Mouse (Mus musculus): ENCODE data around the gene Lrrc8d. TPM values are rescaled to one million over a fixed set of nuclear protein-coding genes. Genes with fewer than 3 reads are reported as not detected.

Gene Lrrc8d
- polyA plus RNA-seq, 1 experiment: not detected

DNA sequence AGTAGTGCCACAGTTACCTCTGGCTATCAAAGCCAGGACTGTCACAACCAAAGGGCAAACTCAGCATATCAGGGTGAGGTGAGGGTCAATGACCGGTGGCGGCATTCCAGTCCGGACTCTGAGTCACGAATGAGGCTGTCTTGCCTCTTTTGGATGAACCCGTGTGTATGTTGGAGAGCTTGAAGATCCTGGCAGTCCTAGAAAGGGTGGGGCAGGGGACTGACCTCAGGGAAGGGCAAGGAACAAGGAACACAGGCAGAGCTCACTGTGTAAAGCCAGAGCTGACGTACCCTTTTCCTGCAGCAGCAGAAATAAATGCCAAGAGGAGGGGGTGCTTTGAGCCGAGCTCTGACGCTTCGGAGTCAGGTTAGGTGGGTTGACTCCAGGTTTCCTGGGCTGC, 136.2 kb downstream of the Lrrc8d start:
- TF ChIP-seq GATA1 (IDR thresholded peaks at IDR 0.05; ENCODE audit: low read length): no peak

DNA sequence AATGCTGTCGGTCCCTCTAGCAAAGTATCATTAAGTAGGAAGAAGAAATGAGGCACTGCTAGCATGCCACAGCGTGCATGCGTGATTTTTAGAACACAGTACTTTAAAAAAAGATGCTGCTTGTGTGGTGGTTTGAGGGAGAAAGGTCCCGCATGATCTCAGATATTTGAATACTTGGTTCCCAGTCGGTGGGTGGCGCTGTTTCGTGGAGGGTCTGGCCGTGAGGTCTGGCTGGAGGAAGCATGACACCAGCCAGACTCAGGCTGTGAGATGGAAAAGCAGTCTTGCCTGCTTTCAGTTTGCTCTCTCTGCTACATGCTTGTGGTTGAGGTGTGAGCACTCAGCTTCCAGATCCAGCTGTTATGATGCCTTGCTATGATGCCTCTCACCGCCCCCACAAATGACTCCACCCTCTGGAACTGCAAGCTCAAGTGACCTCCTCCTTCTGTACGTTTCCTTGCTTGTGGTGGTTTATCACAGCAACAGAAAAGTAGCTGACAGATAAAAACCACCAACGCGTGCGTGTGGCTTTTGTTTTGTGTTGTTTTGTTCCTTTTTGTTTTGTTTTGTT, 140.1 kb downstream of the Lrrc8d start:
- no peak for TF ChIP-seq GATA1 (IDR thresholded peaks at IDR 0.05; ENCODE audit: low read length)

DNA sequence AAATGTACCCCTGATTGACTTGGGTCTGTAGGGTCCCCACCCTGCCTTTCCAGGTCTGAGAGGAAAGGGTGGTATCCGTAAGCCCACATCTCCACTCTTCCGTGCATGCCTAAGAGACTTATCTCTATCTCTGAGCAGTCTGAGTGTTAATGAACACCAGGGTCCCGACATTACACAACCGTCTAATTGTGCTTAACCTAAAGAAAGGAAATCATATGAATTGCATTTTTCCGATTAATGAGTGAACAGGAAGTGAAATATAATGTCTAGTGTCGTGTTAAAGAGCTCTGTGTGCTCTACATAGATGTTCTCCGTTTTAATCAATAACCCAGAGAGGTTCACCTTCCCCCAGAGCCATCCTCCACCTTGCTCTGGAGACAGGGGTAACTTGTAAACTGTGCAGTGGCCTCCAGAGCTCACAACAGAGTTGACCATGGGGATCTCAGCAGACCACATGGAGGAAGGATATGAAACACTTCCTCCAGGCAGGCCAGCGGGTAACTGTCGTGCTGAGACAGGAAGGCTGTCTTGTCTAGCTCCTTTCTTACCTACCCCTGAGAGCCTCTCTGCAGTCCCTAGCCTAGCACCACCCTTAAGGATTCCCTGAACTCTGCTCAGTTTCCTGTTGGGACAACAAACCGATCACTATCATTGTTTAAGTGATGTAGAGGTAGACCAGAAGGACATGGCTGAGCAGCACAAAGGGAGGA, 144.4 kb downstream of the Lrrc8d start:
- no peak for TF ChIP-seq GATA1 (IDR thresholded peaks at IDR 0.05; ENCODE audit: low read length)

DNA sequence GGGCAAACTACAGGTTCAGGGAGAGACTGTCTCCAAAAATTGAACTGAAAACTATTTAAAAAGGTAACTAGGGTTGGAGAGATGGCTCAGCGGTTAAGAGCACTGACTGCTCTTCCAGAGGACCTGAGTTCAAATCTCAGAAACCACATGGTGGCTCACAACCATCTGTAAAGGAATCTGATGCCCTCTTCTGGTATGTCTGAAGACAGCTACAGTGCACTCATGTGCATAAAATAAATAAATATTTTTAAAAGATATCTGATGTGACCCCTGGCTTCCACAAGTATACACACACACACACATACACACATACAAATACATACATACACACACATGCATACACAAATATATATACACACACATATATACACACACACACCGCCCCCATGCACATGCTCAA, 145.3 kb downstream of the Lrrc8d start:
- TF ChIP-seq GATA1 (IDR thresholded peaks at IDR 0.05; ENCODE audit: low read length): no peak

DNA sequence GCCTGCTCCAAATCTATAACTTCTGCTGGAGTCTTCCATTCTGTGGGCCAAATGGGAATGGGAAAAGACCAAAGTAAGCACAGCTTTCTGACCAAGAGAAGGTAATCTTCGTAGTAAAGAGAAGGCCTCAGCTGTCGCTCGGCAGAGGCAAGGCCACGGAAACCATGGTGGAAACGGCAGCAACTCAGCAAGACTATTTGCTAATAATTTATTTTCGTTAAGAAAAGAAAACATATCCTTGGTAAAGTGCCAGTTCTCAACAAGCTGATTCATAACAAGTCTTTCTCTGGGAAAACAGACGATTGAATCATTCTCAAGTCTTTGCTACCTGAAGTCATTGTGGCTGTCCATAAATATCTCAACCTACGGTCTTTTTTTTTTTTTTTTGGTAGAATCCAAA, 148.0 kb downstream of the Lrrc8d start:
- TF ChIP-seq GATA1 (IDR thresholded peaks at IDR 0.05; ENCODE audit: low read length): no peak

DNA sequence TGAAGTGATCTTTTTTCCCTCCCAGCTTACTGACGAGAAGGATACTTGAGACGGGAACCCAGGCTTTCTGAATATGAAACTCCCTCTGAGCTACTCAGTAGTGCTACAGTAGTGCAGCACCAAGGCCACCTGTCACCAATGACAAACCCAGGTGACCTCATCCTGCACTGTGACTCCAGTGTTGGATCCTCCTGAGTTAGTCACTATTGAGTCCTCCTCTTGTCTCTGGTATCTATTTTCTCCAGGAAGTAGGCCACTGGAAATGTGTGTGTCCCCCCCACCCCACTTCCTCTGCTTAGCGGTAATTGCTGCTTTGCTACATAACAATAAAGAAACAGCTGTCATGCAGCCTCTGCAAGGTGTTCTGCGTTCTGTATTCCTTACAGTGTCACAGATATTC, 149.5 kb downstream of the Lrrc8d start:
- TF ChIP-seq GATA1 (IDR thresholded peaks at IDR 0.05; ENCODE audit: low read length): no peak

DNA sequence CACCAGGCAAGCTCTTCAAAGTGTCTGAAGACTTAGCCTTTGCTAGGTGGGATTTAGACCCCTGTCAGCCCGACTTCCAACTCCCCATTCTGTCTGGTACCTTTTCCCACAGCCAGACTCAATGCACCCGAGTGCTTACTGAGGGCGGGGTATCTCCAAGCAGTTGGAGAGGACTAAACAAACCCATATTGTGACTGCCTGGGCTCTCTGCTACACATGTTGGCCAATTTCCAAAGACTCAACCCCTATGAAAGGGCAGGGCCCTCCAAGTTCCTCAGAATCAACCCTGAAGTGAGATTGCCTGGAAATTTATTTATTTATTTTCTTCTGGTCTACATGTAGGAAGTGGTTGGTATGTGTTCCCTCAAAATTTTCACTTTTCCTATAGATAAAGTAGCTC, 149.9 kb downstream of the Lrrc8d start:
- no peak for TF ChIP-seq GATA1 (IDR thresholded peaks at IDR 0.05; ENCODE audit: low read length)

DNA sequence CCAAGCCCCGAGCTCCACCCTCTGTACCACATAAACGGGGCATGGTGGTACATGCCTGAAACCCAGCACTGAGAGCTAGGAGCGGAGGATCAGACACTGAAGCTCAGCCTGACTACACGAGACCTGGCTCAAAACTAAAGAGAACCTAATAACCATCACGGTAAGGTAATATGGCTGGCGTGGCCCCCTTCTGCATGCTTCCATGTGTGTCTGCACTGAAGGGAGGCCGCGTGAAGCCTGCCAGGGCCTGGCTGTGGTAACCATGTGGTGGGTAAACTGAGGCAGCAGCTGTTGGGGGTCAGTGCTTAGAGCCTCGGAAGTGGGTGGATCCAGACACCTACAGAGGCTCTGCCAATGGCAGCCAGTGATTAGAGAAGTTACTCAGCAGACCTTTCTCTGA, 153.5 kb downstream of the Lrrc8d start:
- no peak for TF ChIP-seq GATA1 (IDR thresholded peaks at IDR 0.05; ENCODE audit: low read length)

DNA sequence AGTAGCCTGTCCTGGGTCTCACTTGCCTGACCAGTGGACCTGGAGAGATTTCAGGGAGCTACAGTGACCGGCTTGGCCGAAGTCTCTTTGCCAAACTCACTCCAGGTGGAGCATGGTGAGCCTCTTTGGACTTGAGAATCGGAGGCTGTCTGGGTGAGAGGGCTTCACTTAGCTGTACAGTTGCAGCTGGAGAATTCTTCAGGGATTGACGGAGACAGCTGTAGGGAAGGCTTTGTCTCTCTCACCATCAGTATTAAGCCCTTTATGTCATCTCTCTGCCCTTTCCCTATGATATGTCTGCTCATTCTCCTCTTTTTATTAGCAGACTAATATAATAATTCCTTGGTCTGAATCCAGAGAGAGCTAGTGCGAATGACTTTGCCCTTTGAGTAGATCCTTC, 157.7 kb downstream of the Lrrc8d start:
- TF ChIP-seq GATA1 (IDR thresholded peaks at IDR 0.05; ENCODE audit: low read length): no peak

DNA sequence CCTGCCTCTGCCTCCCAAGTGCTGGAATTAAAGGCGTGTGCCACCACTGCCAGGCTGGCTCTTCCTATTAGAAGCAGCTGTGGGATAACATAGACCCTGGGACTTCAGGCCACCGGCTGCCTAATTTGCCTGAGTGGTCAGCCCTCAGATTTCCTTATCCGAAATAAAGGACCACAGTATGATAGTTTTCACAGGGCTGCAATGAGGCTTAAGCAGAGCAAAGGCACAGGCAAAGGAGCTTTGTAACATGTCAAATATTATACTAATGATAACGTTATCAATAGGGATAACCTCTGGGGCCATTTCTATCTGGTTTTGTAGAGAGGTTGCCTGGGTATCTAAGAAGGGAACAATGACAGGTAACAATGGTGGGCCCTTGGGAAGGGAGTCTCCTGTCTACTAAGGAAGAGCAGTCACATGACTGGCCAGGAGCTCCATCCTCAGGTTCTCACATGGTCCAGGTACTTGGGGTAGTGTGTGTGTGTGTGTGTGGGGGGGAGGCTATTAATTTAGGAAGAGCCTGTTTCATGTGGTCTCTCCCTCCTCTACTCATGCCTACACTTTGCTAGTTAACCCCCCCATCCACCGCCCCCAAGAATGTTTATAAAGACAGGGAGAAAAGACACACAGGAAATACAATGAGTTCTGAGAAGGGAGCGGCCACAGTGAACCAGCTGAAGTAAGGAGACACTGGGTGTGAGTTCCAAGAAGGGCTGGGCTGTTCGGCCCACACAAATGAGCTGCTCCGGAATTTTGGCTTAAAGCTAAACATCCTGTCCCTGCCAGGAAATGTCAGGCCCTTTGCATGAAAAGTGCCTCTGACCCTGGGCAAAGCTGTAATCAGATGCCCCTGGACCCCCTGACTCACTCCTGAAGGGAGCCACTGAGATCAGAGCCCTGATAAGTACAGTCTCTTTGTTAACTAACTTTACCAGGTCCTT, 159.3 kb downstream of the Lrrc8d start:
- TF ChIP-seq GATA1 (IDR thresholded peaks at IDR 0.05; ENCODE audit: low read length): no peak

DNA sequence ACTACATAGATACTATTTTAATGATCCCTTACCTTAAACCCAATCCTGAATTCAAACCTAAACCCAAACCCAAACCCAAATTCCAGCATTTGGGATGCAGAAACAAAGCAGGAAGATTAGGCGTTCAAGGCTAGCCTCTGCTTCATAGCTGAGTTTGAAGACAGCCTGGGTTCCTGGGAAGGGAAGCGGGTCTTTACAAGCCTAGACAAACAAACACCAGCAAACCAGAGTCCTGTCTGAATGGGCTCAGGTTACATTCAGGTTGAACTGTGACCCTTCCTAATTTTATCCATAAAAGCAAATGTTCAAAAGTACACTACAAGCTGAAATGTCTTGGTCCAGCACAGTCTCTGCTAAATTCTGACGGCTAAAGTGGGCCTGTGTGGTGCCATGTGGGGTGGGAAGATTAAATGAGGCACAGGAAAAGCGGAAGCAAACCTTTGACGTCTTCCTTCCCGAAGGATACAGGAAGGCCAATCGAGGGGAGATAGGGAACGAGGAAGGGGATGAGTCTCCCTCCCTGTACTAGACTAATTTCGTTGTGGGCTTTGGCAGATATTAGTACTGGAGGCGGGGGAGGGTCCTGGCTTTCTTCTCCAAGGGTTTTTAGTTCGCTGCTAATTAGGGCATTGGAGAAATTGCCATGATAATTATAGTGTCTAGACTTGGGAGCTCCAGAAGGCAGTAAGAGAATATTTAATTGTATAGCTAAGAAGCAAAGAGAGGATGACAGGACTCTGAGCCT, 160.1 kb downstream of the Lrrc8d start:
- TF ChIP-seq GATA1 (IDR thresholded peaks at IDR 0.05; ENCODE audit: low read length): no peak

DNA sequence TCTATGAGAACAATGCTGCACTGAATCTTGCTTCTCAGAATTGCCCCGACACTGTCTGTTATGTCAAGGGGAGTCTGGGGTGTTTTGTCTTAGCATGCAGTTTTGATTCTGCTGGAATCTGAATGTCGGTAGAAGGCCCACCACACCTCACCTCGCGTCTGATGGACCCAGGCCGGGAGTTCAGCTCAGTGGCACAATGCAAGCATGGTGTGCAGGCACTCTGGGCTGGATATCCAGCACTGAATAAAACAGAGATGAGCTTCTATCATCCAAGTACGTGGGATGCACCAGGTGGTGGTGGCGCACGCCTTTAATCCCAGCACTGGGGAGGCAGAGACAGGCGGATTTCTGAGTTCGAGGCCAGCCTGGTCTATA, 160.7 kb downstream of the Lrrc8d start:
- no peak for TF ChIP-seq GATA1 (IDR thresholded peaks at IDR 0.05; ENCODE audit: low read length)

DNA sequence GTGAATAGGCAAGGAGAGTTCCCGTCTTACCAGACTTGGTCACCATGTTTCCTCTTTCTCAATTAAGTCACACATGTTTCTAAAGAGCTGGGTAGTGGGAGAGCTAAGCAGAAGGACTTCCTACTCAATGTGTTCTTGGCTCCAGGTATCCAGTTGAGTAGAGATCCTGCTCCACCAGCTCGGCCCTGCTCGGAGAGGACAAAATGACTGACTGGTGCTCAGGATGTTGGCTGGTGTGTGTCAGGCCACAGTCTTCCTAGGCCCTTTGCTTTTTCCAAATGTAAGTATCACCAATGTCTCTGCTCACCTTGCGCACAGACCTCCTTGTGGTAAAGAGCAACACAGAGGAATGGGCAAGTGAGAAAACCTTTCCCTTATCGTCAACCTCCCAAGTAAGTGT, 161.8 kb downstream of the Lrrc8d start:
- TF ChIP-seq GATA1 (IDR thresholded peaks at IDR 0.05; ENCODE audit: low read length): no peak

DNA sequence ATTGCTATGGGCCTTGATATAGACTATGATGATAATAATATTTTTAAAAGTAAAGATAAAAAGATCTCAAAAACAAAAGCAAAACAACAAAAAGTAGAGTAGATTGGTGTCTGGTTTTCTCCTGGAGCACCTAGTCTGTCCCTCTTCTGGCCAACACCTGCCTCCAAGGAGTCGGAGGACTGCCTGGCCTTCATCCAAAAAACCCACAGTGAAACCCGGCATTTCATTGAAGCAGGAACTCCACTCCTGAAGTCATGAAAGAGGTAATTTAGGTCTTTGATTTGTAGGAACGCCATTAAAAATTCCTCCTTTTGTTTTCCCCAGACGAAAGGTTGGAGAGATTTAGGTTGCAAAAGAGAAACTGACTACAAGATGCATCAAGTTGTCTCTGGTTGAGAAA, 167.7 kb downstream of the Lrrc8d start:
- no peak for TF ChIP-seq GATA1 (IDR thresholded peaks at IDR 0.05; ENCODE audit: low read length)

DNA sequence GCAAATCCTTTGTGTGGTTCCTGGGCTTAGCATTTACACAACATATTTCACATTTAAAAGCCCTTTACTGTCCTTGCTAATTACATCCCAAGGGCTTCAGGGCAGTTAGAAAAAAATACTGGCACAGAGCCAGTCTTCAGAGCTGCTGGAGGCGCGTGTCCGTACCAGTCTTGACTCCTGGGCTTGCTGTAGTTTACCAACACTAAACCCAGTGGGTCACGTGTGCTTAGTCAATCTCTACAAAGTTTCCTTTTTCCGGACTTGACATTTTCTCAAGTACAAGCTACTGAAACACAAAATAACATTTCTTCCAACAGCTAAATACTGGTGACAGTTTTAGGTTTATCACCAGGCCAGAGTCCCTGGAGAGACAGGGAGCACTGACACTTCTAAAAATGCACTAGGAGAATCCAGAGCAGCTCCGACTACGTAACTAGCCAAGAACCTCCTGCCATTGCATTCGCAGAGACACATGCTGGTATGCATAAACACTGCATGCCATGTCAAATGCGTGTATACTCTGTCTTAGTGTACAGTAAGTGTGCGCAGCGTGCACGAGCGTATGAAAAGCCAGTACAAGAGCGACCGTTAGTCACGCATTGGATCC, 168.2 kb downstream of the Lrrc8d start:
- no peak for TF ChIP-seq GATA1 (IDR thresholded peaks at IDR 0.05; ENCODE audit: low read length)
